Mouse (Mus musculus) 3134 (cell line): ENCODE data around the gene Gm16430.
"Not testable (repeated sequence)": the region's sequence is repeated elsewhere in the genome, so short reads cannot be mapped to it uniquely, and the experiment has no call there.

Experiments
- DNase-seq: peaks from one replicate; pipeline ENCODE4 v3.0.0-alpha.2; 2011; ENCODE audit warnings: low spot score; ENCODE audit not compliant: insufficient read length; ENCODE audit errors: extremely low read depth

Gene Gm16430

DNA sequence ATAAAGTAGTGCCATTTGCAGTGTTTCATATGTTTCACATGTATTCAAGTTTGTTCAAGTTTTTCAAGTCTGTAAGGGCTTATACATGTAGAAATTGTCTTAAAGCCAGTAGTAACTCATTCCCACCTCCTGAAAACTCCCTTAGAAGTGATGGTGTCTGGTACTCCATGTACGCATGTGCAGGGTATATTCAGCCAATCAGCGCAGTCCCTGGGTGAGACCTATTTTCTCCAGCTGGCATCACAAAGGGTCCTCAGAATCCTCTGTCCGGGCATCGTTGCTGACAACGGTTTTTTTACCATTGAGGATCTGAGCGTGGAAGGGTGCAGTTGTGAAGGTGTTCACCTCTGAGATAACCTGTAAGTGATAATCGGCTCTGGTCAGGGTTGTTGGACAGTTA lies at the start of gene Gm16430:
Gene Gm16430, plus strand, starts transcription at position 301 of the 400 bp plus-strand sequence.
- not testable (repeated sequence) for DNase-seq
